Mouse (Mus musculus): Measurements from ENCODE around the gene Sobp. TPM values are rescaled to one million over a fixed set of nuclear protein-coding genes. Genes with fewer than 3 reads are reported as not detected.
A peak's percentile ranks its signal among the peaks of the same experiment; 100 is the strongest.

Sobp gene
- polyA plus RNA-seq, 1 experiment from 2014 or later, result 4.5 TPM

- 0 out of 2 replicates have a peak, but pooled peaks cover 7% of the 10 kb centered on the region for H3K4me1 ChIP-seq (ENCODE audit: control insufficient read depth, insufficient read depth, low read length)
- H3K27me3 ChIP-seq (ENCODE audit: control insufficient read depth, insufficient read depth, low read length), result no peaks in the 10 kb centered on the region
- no peak overlapping the region for H3K4me2 ChIP-seq (ENCODE audit: low read depth)
- peak; percentile 71 for DNase-seq (ENCODE audit: low spot score)
- no peak overlapping the region for H3K27ac ChIP-seq (ENCODE audit: low read depth, low read length)
- H3K9me3 ChIP-seq (ENCODE audit: control insufficient read depth, low read length), result no peaks in the 10 kb centered on the region
- ATAC-seq (ENCODE audit: insufficient read depth, low FRiP score, low TSS enrichment), result peak; percentile 84
- no peak overlapping the region for H3K4me3 ChIP-seq (ENCODE audit: low read depth, low read length)
- no peaks in the 10 kb centered on the region for H3K36me3 ChIP-seq (ENCODE audit: control insufficient read depth, insufficient read depth, low read length)
- no peak overlapping the region for H3K9ac ChIP-seq (ENCODE audit: low read length)
- 51% methylated on average over 7 of the region's 7 CpGs for WGBS
Measured at GRCm38 (mm10) chr10:42980999-42981757, 193.2 kb downstream of the Sobp start.

GRCm38 (mm10) chr10:42978346-42978745, 196.0 kb downstream of the Sobp start:
- Histone ChIP-seq H3K27ac (ENCODE audit: low read depth, low read length) (no peak overlapping the region), H3K27me3 (ENCODE audit: control insufficient read depth, insufficient read depth, low read length) (no peaks in the 10 kb centered on the region), H3K4me1 (ENCODE audit: control insufficient read depth, insufficient read depth, low read length) (peaks cover 12% of the 10 kb centered on the region; the same call in 1 of the 2 replicates), H3K4me3 (ENCODE audit: low read depth, low read length) (no peak overlapping the region), H3K9me3 (ENCODE audit: control insufficient read depth, low read length) (no peaks in the 10 kb centered on the region), H3K4me2 (ENCODE audit: low read depth) (no peak overlapping the region), H3K36me3 (ENCODE audit: control insufficient read depth, insufficient read depth, low read length) (no peaks in the 10 kb centered on the region), H3K9ac (ENCODE audit: low read length) (no peak overlapping the region)
- DNase-seq (ENCODE audit: low spot score) (no peak), ATAC-seq (ENCODE audit: insufficient read depth, low FRiP score, low TSS enrichment) (no peak)
- WGBS, result 59% methylated on average over 3 of the region's 3 CpGs

GRCm38 (mm10) chr10:42976577-42976976, 197.8 kb downstream of the Sobp start:
- 87% methylated on average over 6 of the region's 6 CpGs for WGBS
- H3K4me2 ChIP-seq (ENCODE audit: low read depth), result no peak overlapping the region
- no peak overlapping the region for H3K9ac ChIP-seq (ENCODE audit: low read length)
- H3K4me3 ChIP-seq (ENCODE audit: low read depth, low read length), result no peak overlapping the region
- no peak overlapping the region for H3K27ac ChIP-seq (ENCODE audit: low read depth, low read length)
- H3K27me3 ChIP-seq (ENCODE audit: control insufficient read depth, insufficient read depth, low read length), result no peaks in the 10 kb centered on the region
- H3K9me3 ChIP-seq (ENCODE audit: control insufficient read depth, low read length), result no peaks in the 10 kb centered on the region
- H3K36me3 ChIP-seq (ENCODE audit: control insufficient read depth, insufficient read depth, low read length), result no peaks in the 10 kb centered on the region
- no peak for ATAC-seq (ENCODE audit: insufficient read depth, low FRiP score, low TSS enrichment)
- H3K4me1 ChIP-seq (ENCODE audit: control insufficient read depth, insufficient read depth, low read length), result peaks cover 13% of the 10 kb centered on the region
- DNase-seq (ENCODE audit: low spot score), result no peak

- H3K4me1 ChIP-seq (ENCODE audit: control insufficient read depth, insufficient read depth, low read length), result peaks cover 14% of the 10 kb centered on the region
- no peak overlapping the region for H3K27ac ChIP-seq (ENCODE audit: low read depth, low read length)
- H3K36me3 ChIP-seq (ENCODE audit: control insufficient read depth, insufficient read depth, low read length), result no peaks in the 10 kb centered on the region
- H3K9ac ChIP-seq (ENCODE audit: low read length), result no peak overlapping the region
- no peaks in the 10 kb centered on the region for H3K27me3 ChIP-seq (ENCODE audit: control insufficient read depth, insufficient read depth, low read length)
- 62% methylated on average over 4 of the region's 4 CpGs for WGBS
- DNase-seq (ENCODE audit: low spot score) (no peak), ATAC-seq (ENCODE audit: insufficient read depth, low FRiP score, low TSS enrichment) (no peak)
- H3K9me3 ChIP-seq (ENCODE audit: control insufficient read depth, low read length), result no peaks in the 10 kb centered on the region
- H3K4me2 ChIP-seq (ENCODE audit: low read depth), result no peak overlapping the region
- no peak overlapping the region for H3K4me3 ChIP-seq (ENCODE audit: low read depth, low read length)
Measured at GRCm38 (mm10) chr10:42973537-42973936, 200.8 kb downstream of the Sobp start.

- Histone ChIP-seq H3K9me3 (ENCODE audit: control insufficient read depth, low read length) (no peaks in the 10 kb centered on the region), H3K4me2 (ENCODE audit: low read depth) (no peak overlapping the region), H3K4me1 (ENCODE audit: control insufficient read depth, insufficient read depth, low read length) (peaks cover 14% of the 10 kb centered on the region), H3K36me3 (ENCODE audit: control insufficient read depth, insufficient read depth, low read length) (no peaks in the 10 kb centered on the region), H3K27me3 (ENCODE audit: control insufficient read depth, insufficient read depth, low read length) (no peaks in the 10 kb centered on the region), H3K27ac (ENCODE audit: low read depth, low read length) (no peak overlapping the region), H3K4me3 (ENCODE audit: low read depth, low read length) (no peak overlapping the region), H3K9ac (ENCODE audit: low read length) (no peak overlapping the region)
- DNase-seq (ENCODE audit: low spot score) (peak; percentile 82), ATAC-seq (ENCODE audit: insufficient read depth, low FRiP score, low TSS enrichment) (peak; percentile 71)
- 27% methylated on average over 18 of the region's 18 CpGs for WGBS
Measured at GRCm38 (mm10) chr10:42972504-42973172, 201.7 kb downstream of the Sobp start.

- H3K4me3 ChIP-seq (ENCODE audit: low read depth, low read length), result no peak overlapping the region
- 6% methylated on average over 2 of the region's 2 CpGs for WGBS
- H3K4me2 ChIP-seq (ENCODE audit: low read depth), result no peak overlapping the region
- no peak overlapping the region for H3K9ac ChIP-seq (ENCODE audit: low read length)
- H3K27me3 ChIP-seq (ENCODE audit: control insufficient read depth, insufficient read depth, low read length), result no peaks in the 10 kb centered on the region
- no peaks in the 10 kb centered on the region for H3K9me3 ChIP-seq (ENCODE audit: control insufficient read depth, low read length)
- H3K27ac ChIP-seq (ENCODE audit: low read depth, low read length), result no peak overlapping the region
- H3K4me1 ChIP-seq (ENCODE audit: control insufficient read depth, insufficient read depth, low read length), result peaks cover 8% of the 10 kb centered on the region
- no peak for ATAC-seq (ENCODE audit: insufficient read depth, low FRiP score, low TSS enrichment)
- no peak for DNase-seq (ENCODE audit: low spot score)
- H3K36me3 ChIP-seq (ENCODE audit: control insufficient read depth, insufficient read depth, low read length), result no peaks in the 10 kb centered on the region
Measured at GRCm38 (mm10) chr10:42968332-42968731, 206.0 kb downstream of the Sobp start.

GRCm38 (mm10) chr10:42963061-42963460, 211.3 kb downstream of the Sobp start:
- H3K36me3 ChIP-seq (ENCODE audit: control insufficient read depth, insufficient read depth, low read length), result no peaks in the 10 kb centered on the region
- 0 out of 2 replicates have a peak, but pooled peaks cover 3% of the 10 kb centered on the region for H3K4me1 ChIP-seq (ENCODE audit: control insufficient read depth, insufficient read depth, low read length)
- no peak overlapping the region for H3K4me2 ChIP-seq (ENCODE audit: low read depth)
- H3K27ac ChIP-seq (ENCODE audit: low read depth, low read length), result no peak overlapping the region
- H3K9me3 ChIP-seq (ENCODE audit: control insufficient read depth, low read length), result no peaks in the 10 kb centered on the region
- DNase-seq (ENCODE audit: low spot score), result no peak
- H3K27me3 ChIP-seq (ENCODE audit: control insufficient read depth, insufficient read depth, low read length), result no peaks in the 10 kb centered on the region
- no peak overlapping the region for H3K9ac ChIP-seq (ENCODE audit: low read length)
- WGBS, result 100% methylated on average over 2 of the region's 2 CpGs
- H3K4me3 ChIP-seq (ENCODE audit: low read depth, low read length), result no peak overlapping the region
- ATAC-seq (ENCODE audit: insufficient read depth, low FRiP score, low TSS enrichment), result no peak

GRCm38 (mm10) chr10:42962655-42963054, 211.7 kb downstream of the Sobp start:
- H3K4me2 ChIP-seq (ENCODE audit: low read depth), result no peak overlapping the region
- H3K4me3 ChIP-seq (ENCODE audit: low read depth, low read length), result no peak overlapping the region
- H3K9me3 ChIP-seq (ENCODE audit: control insufficient read depth, low read length), result no peaks in the 10 kb centered on the region
- peaks cover 3% of the 10 kb centered on the region; the same call in 1 of the 2 replicates for H3K4me1 ChIP-seq (ENCODE audit: control insufficient read depth, insufficient read depth, low read length)
- 94% methylated on average over 13 of the region's 13 CpGs for WGBS
- DNase-seq (ENCODE audit: low spot score), result no peak
- H3K27ac ChIP-seq (ENCODE audit: low read depth, low read length), result no peak overlapping the region
- no peak for ATAC-seq (ENCODE audit: insufficient read depth, low FRiP score, low TSS enrichment)
- H3K9ac ChIP-seq (ENCODE audit: low read length), result no peak overlapping the region
- H3K27me3 ChIP-seq (ENCODE audit: control insufficient read depth, insufficient read depth, low read length), result no peaks in the 10 kb centered on the region
- H3K36me3 ChIP-seq (ENCODE audit: control insufficient read depth, insufficient read depth, low read length), result no peaks in the 10 kb centered on the region

- ATAC-seq (ENCODE audit: insufficient read depth, low FRiP score, low TSS enrichment), result no peak
- no peak overlapping the region for H3K4me2 ChIP-seq (ENCODE audit: low read depth)
- no peaks in the 10 kb centered on the region for H3K9me3 ChIP-seq (ENCODE audit: control insufficient read depth, low read length)
- no peak for DNase-seq (ENCODE audit: low spot score)
- H3K27me3 ChIP-seq (ENCODE audit: control insufficient read depth, insufficient read depth, low read length), result no peaks in the 10 kb centered on the region
- peaks cover 3% of the 10 kb centered on the region; the same call in 1 of the 2 replicates for H3K4me1 ChIP-seq (ENCODE audit: control insufficient read depth, insufficient read depth, low read length)
- H3K9ac ChIP-seq (ENCODE audit: low read length), result no peak overlapping the region
- no peak overlapping the region for H3K27ac ChIP-seq (ENCODE audit: low read depth, low read length)
- no peaks in the 10 kb centered on the region for H3K36me3 ChIP-seq (ENCODE audit: control insufficient read depth, insufficient read depth, low read length)
- 89% methylated on average over 6 of the region's 6 CpGs for WGBS
- H3K4me3 ChIP-seq (ENCODE audit: low read depth, low read length), result no peak overlapping the region
Measured at GRCm38 (mm10) chr10:42962181-42962601, 212.1 kb downstream of the Sobp start.

Data from neural tube, embryonic 11.5 days (tissue).